Mouse (Mus musculus) hindbrain, embryonic 16.5 days (tissue): ENCODE results near the gene Psg26. TPM values are rescaled to one million over a fixed set of nuclear protein-coding genes. Genes with fewer than 3 reads are reported as not detected.

Source experiments
- polyA plus RNA-seq: library from polyadenylated mRNA; unstranded; fragments of >200 nt; fragmentation: Nextera tagmentation; extraction: Ambion mirVana; gene quantifications from 2 replicates; pipeline ENCODE4 v1.2.1, GENCODE M21; 2015

Gene Psg26
- polyA plus RNA-seq, 1 experiment from 2014 or later: not detected

Other genes with a start within 250 kb of the Psg26 start
- gene Mill1, start 238.8 kb downstream of the Psg26 start, polyA plus RNA-seq: not detected in 2 replicates
- gene Psg18, start 129.2 kb downstream of the Psg26 start, polyA plus RNA-seq: not detected in 2 replicates
- not detected in 2 replicates for gene Psg28, start 52.1 kb downstream of the Psg26 start, polyA plus RNA-seq
- gene Psg25, start 48.1 kb upstream of the Psg26 start, polyA plus RNA-seq: not detected in 2 replicates
- not detected in 2 replicates for gene Psg27, start 83.1 kb upstream of the Psg26 start, polyA plus RNA-seq
- not detected in 2 replicates for gene Psg23, start 132.3 kb upstream of the Psg26 start, polyA plus RNA-seq
- not detected in 2 replicates for gene Psg21, start 172.5 kb upstream of the Psg26 start, polyA plus RNA-seq
- not detected in 2 replicates for gene Psg20, start 202.0 kb upstream of the Psg26 start, polyA plus RNA-seq
- gene Psg22, start 233.9 kb upstream of the Psg26 start, polyA plus RNA-seq: not detected in 2 replicates